Mouse (Mus musculus) liver, embryonic 14.5 days (tissue): ENCODE measurements at regions not wholly inside any gene's neighbourhood (a gene's known extent, or its start where the extent isn't known, plus 50 kb on each side); places are given as distances from the start of the nearest gene placed in this dataset.

Experiments
- CTCF ChIP-seq: IDR thresholded peaks from 2 replicates; pipeline ENCODE4 v1.5.1; 2016; ENCODE audit warnings: antibody characterized with exemption, low read depth, control low read depth
- EP300 ChIP-seq: IDR thresholded peaks from 2 replicates; pipeline ENCODE4 v1.6.1; 2016; ENCODE audit warnings: antibody characterized with exemption, low read depth

DNA sequence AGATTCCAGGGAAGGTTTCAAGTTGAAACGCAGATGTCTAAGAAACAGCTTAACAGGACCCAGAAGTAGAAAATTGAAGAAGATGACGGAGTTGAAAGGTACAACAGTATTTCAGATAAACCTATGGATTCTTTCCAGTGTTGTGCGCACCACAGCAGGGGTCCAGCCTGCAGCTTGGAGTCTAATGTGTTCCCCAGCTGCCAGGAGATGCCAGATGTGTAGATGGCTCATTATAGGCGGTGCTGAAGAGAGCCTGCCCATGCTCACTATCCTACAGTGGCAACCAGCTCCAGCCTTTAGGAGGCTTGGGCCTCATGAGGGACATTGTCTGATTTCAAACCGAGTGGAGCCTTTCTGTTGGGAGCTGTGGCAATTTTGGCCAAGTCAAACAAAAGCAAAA lies 51.5 kb upstream of the Zfhx3 start:
- TF ChIP-seq CTCF (no peak), EP300 (no peak)
